Mouse (Mus musculus) left cerebral cortex, postnatal 14 days (tissue): ENCODE measurements around the gene Taf3. TPM values are rescaled to one million over a fixed set of nuclear protein-coding genes. Genes with fewer than 3 reads are reported as not detected.
A peak's percentile ranks its signal among the peaks of the same experiment; 100 is the strongest.

Source experiments
- DNase-seq, 2 experiments: peaks; one replicate each; pipeline ENCODE4 v3.0.0; 2021 to 2022; ENCODE audit warnings: low spot score in 2 of 2, mixed read lengths in 1 of 2
- intact Hi-C: fragments of 180-260 bp; cut with DNase I; formaldehyde crosslinking; loops from one replicate; pipeline ENCODE4 v1.15.1; 2025
- total RNA-seq, 2 experiments: library from RNA; stranded (reverse); gene quantifications; 2 replicates each; pipeline ENCODE4 v1.2.3; 2021

The Taf3 gene
- total RNA-seq, 2 experiments from 2014 or later = 12.5 to 13.5 TPM

DNA sequence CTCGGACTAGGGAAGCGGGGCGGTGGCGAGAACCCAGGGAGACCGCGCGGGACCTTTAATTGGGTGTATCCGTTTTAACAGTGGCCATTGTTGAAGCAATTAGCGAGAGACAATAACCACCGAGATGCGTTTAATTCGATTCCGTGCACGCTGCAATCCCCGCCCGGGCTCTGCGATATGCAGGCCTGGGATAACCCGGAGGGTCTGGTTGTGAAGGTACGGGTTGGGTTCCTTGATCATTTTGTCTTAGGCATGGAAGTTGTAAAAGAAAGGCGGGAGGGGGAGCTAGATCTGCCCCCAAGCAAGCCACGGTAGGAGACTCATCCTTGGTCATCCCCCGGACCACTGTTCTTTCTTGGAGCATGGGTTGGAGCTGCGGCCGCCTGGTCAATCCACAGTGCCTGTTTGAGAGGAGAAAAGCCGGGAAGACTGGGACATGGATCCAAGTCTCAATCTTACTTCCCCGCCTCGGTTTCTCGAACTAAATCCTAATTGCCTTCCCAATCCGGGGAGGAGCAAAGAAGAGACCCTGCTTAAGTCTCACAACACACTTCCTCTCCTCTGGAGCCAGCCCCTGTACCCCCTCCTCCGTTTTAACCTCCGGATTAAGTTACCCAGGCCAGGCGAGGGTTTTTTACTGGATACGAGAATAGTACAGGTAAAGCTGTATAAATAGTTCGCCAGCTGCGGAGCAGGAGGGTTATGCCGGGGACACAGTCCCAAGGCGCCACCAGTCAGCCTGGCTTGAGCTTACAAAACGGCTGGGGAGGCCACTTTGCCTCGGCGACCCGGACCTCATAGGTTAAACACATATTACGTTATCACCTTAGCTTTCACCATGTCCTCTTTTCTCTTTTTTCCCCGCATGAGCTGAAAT is 165.2 kb downstream of the Taf3 start:
- no peak for DNase-seq
- intact Hi-C loops = loop anchor here (10.0 kb wide), 1 partner anchor 1208 kb away; no protein-coding TSS in a partner anchor

- no peak for DNase-seq
- intact Hi-C loops = loop anchor here (10.0 kb wide), 1 partner anchor 1208 kb away; no protein-coding TSS in a partner anchor
Measured at GRCm38 (mm10) chr2:9882371-9882925, 165.9 kb downstream of the Taf3 start.

DNA sequence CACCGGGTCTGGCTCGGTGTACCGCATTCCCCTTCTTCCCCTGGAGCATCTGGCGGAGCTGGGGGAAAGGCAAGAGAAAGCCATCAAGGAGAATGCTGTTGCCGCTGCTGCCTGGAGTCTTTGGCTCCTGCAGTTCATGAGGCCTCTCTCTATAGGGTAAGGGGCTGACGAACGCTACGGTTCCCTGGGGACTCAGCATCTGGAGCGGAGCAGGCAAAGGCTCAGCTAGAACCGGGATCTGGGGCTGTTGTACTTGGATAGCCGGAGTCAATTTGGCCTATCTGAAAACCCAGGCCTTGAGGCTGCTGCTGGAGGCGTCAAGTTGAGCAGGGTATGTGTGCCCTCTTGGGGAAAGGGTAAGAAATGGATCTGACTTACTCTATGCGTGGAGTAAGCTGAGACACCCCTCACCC is 166.8 kb downstream of the Taf3 start:
- no peak for DNase-seq
- intact Hi-C loops = loop anchor here (10.0 kb wide), 1 partner anchor 1207 kb away; no protein-coding TSS in a partner anchor

DNA sequence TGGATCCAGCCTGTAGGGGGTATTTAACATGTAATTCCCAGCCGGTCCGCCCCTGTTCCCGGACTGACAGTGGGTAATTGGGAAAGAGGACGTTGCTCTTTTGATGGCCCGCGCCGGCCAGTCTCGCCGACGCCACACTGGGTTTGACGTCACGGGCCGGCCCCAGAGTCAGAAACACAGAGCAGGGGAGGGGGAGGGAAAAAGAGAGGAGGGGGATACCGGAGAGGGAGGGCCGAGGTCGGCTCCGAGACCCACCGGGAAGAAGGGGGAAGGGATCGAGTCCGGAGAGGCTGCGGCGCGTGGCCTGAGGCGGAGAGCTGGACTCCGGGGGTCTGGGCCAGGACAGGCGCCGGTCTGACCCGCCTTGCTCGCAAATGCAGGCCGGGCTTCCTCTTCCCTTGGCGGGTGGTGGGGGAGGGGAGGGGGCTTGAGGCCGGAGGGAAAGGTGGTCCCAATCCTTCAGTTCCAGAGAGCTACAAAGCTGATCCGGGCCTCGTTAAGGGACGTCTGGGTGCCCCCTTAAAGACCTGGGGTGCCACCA is 167.3 kb downstream of the Taf3 start, which contains the start of gene 4930412O13Rik:
Gene 4930412O13Rik (plus strand): TSS at position 202 of the 541 bp plus-strand sequence.
- intact Hi-C loops = loop anchor here (10.0 kb wide), 1 partner anchor 1206 kb away; no protein-coding TSS in a partner anchor
- no peak for DNase-seq

- intact Hi-C loops = loop anchor here (10.0 kb wide), 1 partner anchor 1205 kb away; no protein-coding TSS in a partner anchor
- DNase-seq = no peak
Measured at GRCm38 (mm10) chr2:9880271-9880670, 168.1 kb downstream of the Taf3 start.

DNA sequence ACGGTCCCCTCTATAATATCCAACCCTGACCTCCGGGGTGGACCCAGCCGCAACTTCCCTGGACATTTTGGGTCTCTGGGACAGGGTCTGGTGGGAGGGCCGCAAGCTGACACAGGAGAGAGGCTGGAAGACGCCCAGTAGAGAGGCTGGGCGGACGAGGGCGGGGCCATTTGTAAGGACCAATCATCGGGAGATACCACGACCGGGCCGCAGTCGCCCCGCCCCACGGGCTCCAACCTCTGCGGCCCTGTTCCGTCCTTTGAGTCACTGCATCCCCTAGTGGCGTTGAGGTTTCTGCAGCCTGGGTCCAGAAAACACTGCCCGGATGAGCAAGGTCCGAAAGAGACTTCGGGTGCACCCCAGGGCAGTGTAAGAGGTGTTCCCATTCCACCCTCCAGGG is 168.9 kb downstream of the Taf3 start:
- intact Hi-C loops = loop anchor here (5.0 kb wide), 1 partner anchor 802 kb away; no protein-coding TSS in a partner anchor
- DNase-seq = peak; percentile 57 to 61

DNA sequence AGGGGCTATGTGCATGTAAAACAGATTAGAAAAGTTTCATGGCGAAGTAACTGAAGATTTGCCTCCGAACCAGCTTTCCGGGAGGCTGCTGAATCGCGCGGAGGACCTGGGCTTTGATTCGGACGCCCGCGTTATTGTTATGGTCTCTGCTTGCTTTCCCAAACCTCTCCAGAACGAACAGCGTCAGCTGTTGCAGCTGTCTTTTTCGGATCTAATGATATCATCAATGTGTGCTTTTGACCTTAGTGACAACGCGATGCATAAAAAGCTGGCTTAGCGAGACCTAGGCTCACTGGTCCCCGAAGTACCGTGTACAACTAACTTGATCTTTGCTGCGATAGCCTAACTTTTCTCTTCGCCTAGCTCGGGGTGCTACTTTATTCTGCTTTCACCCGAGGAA is 169.3 kb downstream of the Taf3 start:
- no peak for DNase-seq
- intact Hi-C loops = loop anchor here (5.0 kb wide), 1 partner anchor 802 kb away; no protein-coding TSS in a partner anchor

DNA sequence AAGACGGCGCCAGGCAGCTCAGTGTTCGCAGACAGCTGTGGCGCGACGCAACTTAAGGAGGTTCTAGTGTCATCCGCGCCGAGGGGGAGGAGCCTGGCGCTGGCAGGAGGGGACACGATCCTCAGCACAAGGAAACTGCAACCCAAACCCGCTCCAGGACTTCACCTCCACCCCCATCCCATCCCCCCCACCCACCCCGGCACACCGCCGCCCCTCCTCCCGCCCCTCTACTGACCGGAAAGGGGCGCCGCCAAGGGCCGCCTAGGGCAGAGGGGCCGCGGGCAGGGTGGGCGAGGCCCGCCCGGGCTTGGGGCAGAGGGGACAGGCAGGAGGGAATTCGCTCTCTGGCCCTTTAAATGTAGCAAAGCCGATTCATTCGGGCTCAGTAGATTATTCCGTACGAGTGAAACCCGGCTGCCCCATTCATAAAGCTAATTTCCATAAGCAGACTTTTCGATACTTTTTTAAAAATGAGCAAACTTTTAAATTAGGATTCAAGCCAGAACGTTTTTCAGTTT is 169.8 kb downstream of the Taf3 start:
- intact Hi-C loops = loop anchor here (5.0 kb wide), 1 partner anchor 801 kb away; no protein-coding TSS in a partner anchor
- no peak for DNase-seq

DNA sequence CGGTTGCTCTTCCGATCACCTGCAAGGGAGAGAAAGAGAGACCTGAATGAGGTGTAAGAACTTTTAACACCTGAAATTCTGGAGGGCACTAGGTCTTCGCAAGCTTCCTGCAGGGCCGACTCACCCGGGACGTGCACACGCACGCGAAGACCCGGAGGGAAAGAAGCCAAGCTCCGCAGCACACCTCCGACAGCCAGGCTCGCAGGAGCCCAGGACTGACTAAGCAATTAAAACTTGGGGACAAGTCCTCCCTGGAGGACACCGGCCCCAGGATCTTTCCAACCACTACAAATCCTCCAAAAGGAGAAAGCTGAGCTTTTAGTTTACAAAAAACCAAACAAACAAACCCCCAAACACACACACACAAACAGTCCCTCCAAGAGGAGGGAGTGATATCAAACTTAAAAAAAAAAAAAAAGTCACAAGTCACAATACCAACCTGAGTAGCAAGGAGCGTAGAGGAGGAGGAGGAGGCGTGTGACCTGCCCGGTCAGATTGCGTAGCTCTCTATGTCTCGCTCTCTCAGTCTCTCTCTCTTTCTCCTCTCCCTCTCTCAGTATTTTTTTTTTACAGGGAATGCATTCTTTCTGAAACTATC is 170.3 kb downstream of the Taf3 start:
- intact Hi-C loops = loop anchor here (5.0 kb wide), 1 partner anchor 801 kb away; no protein-coding TSS in a partner anchor
- no peak for DNase-seq

DNA sequence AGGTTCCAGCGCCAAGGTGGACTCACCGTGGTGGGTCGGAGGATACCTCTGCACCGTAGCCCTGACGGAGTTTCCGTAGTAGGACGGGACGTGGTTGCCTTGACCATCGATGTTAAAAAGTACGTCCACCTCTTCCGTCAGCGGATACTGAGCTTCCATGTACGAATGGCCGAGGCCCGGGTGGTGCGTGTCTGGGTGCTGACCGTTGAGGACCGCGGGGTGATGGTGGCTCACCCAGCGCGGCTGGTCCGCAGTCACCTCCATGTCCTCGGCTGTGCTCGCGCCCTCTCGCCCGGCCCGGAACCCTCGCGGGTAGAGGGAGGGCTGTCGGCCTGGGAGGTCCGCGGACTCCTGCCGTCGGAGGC is 171.1 kb downstream of the Taf3 start:
- DNase-seq = no peak
- intact Hi-C loops = loop anchor here (5.0 kb wide), 1 partner anchor 800 kb away; no protein-coding TSS in a partner anchor

- DNase-seq = no peak
- intact Hi-C loops = loop anchor here (5.0 kb wide), 1 partner anchor 799 kb away; no protein-coding TSS in a partner anchor
Measured at GRCm38 (mm10) chr2:9876621-9877325, 171.6 kb downstream of the Taf3 start.

DNA sequence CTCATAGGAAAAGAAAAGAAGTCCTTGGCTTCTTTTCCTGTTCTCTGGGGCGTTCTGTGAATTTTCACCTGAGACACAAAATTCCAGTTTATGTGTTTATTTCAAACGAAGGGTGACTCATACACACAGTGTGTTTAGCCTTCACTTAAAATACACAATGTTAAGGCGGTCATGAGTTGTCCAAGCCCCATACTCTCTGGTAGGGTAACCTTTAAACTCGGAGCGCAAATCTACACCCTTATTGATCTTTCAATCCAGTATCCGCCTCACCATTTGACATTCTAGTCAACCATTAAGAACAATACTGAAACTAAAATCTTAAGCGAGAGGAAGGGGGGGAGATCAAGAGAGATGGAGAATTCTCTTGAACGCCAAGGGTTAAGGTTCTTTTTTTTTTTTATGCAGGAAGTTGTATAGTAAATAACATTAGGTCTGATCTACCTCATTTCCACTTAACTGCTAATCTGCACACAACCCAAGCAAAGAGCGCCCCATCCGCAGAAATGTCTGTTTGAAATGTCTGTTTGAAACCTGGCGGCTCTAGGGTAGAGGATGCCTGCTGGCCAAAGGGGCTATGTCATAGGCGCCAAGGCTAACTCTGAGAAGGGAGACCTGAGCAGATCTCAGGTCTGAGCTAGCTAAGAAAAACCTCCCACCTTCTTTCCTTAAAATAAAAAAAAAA is 172.6 kb downstream of the Taf3 start:
- intact Hi-C loops = loop anchor here (5.0 kb wide), 1 partner anchor 799 kb away; no protein-coding TSS in a partner anchor

GRCm38 (mm10) chr2:9875220-9875619 is 173.2 kb downstream of the Taf3 start:
- DNase-seq = no peak
- intact Hi-C loops = loop anchor here (5.0 kb wide), 1 partner anchor 798 kb away; no protein-coding TSS in a partner anchor

More for the DNA sequence above, 172.6 kb downstream of the Taf3 start:
- DNase-seq = no peak

DNA sequence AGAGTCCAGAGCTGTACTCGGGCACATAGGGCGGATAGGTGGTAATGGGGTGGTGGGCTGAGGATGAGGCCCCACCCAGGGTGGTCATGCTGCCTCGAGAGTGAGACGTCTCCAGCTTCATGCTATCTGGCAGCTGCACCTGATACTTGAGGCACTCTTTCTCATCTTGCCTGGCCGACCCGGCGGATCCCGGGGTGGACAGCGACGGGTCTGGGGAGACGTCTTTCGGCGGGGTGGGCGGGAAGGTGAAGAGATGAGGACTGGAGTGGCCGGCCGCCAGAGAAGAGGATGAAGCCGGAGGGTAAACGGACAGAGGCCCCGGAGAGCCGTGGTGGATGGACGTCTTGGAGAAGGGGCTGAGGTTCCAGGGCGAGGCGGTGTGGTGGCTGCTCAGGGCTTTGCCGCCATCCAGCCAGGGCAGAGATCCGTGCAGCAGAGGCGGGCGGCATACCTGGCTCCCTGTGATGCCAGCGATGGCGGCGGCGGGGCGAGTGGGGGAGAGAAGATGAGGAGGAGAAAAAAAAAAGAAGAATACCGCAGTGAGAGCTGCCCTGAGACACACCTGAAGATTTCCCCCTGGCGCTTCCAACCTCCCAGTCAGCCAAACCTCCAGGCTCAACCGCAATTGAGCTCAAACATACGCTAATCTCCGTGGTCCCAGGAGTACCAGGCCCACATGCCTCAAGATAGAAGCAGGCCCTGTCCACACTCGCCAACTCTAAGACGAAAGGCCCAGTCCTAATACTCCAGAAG is 173.8 kb downstream of the Taf3 start:
- intact Hi-C loops = loop anchor here (5.0 kb wide), 1 partner anchor 797 kb away; no protein-coding TSS in a partner anchor
- DNase-seq = no peak

DNA sequence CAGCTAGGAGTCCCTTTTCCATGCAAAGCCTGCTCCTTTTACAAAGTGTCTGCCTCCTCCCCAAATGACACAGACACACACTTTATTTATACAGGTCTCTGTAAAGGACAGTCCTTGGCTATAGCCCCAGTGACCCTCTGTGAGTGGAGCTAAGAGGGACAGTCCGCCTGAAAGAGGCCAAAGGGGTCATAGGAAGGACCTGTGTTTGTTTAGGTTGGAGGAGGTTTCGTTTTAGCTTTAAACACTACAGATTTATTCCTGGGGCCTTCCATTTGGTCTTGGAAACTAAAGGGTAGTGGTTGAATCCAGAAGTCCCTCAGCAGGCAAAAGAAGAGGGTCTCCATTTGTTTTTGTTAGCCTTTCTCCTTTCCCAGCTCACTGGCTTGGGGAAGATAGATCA is 174.6 kb downstream of the Taf3 start:
- no peak for DNase-seq
- intact Hi-C loops = no loop called here

DNA sequence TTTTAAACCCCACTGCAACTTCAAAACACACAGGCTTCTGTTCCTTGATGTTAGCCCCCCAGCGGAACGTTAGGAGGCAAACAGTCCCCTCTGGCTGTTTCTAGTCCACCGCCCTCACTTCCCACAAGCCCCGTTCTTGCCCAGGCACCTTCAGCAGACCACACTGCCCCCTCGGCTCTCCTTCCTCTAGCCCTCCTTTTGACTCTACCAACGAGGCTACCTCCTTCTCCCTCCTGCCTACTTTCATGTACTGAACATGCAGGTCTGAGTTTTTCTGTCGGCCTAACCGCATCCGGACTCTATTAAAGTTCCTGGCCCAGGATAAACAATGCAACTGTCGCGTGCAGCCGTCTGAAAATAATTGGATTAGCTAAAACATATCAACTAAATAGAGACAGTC is 175.7 kb downstream of the Taf3 start:
- intact Hi-C loops = no loop called here
- DNase-seq = no peak

DNA sequence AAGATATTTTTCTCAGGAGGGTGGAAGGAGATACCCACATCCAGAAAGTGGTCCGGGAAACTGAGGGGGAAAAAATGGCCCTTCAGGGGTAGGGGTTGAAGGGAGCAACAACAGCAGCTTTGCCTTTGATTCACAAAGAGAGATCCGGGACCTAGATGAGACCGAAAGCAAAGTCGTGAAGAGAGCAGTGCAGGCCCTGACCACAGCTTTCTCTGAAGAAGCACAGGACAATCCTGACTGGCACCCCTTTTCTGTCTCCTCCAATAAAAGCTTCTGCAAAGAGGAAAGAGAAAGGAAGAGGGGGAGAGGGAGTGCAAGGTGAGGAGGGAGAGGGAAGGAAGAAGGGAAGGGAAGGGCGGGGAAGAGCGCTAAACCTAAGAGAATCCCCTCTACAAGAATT is 176.6 kb downstream of the Taf3 start:
- no peak for DNase-seq
- intact Hi-C loops = no loop called here
